Mouse (Mus musculus): ENCODE results near the gene Ptpdc1.

Gene Ptpdc1

GRCm38 (mm10) chr13:48548296-48548695 is 77.2 kb downstream of the Ptpdc1 start:
- no peak for DNase-seq (ENCODE audit: low spot score in 2 of 2)

GRCm38 (mm10) chr13:48547623-48548022 is 77.8 kb downstream of the Ptpdc1 start:
- no peak for DNase-seq (ENCODE audit: low spot score in 2 of 2)

- DNase-seq (ENCODE audit: low spot score in 2 of 2): peak; percentile 100
Observed at GRCm38 (mm10) chr13:48546330-48546917, 79.0 kb downstream of the Ptpdc1 start.

GRCm38 (mm10) chr13:48545476-48546281 is 79.8 kb downstream of the Ptpdc1 start:
- DNase-seq (ENCODE audit: low spot score in 2 of 2): peak; percentile 92 to 93

GRCm38 (mm10) chr13:48544867-48545266 is 80.6 kb downstream of the Ptpdc1 start:
- DNase-seq (ENCODE audit: low spot score in 2 of 2): no peak

- DNase-seq (ENCODE audit: low spot score in 2 of 2): no peak
Observed at GRCm38 (mm10) chr13:48544391-48544790, 81.1 kb downstream of the Ptpdc1 start.

GRCm38 (mm10) chr13:48540488-48540887 is 85.0 kb downstream of the Ptpdc1 start:
- no peak for DNase-seq (ENCODE audit: low spot score in 2 of 2)

GRCm38 (mm10) chr13:48533441-48533840 is 92.0 kb downstream of the Ptpdc1 start:
- DNase-seq (ENCODE audit: low spot score in 2 of 2): no peak

GRCm38 (mm10) chr13:48531448-48531847 is 94.0 kb downstream of the Ptpdc1 start:
- no peak for DNase-seq (ENCODE audit: low spot score in 2 of 2)

- DNase-seq (ENCODE audit: low spot score in 2 of 2): no peak
Observed at GRCm38 (mm10) chr13:48530685-48531084, 94.8 kb downstream of the Ptpdc1 start.

GRCm38 (mm10) chr13:48529028-48529427 is 96.4 kb downstream of the Ptpdc1 start:
- DNase-seq (ENCODE audit: low spot score in 2 of 2): no peak

- DNase-seq (ENCODE audit: low spot score in 2 of 2): peak; percentile 46 to 83
Observed at GRCm38 (mm10) chr13:48528123-48528871, 97.2 kb downstream of the Ptpdc1 start.
